Comparison of ENCODE assay signal across 12 mouse cellular contexts in genomic region chr5:52528545-52528944, GRCm38 (mm10). TPM values are rescaled to one million over a fixed set of nuclear protein-coding genes. Genes with fewer than 3 reads are reported as not detected.
A peak's percentile ranks its signal among the peaks of the same experiment; 100 is the strongest.
DNase-seq lines count a peak whose midpoint lies in the region.
"Had no signal": no experiment of that assay in that cellular context is flagged by ENCODE, and none has a peak within 500 bp of the region (broad histone marks: within the 10 kb centered on the region; RNA-seq: fewer than 3 reads in every experiment).

No protein-coding gene starts in this region.

- DNase-seq in frontal cortex, postnatal 36 days (ENCODE audit: low spot score in 2 of 2), result peak; percentile 44 to 48
- no peak for DNase-seq in frontal cortex, postnatal 10 days (ENCODE audit: low spot score in 2 of 2)
- DNase-seq in brain, adult 2 months (ENCODE audit: low read depth, low spot score), result peak; percentile 95
- peak; percentile 89 for DNase-seq in cerebellum, adult 9-10 months
- peak; percentile 8 to 28 for DNase-seq in layer of hippocampus, postnatal 36 days
- DNase-seq in gastrocnemius, postnatal 4 days (ENCODE audit: low spot score in 2 of 2), result no peak
- no peak for DNase-seq in liver
- no peak for DNase-seq in heart, adult 9 months (ENCODE audit: low spot score in 2 of 2)
- DNase-seq: adrenal gland, postnatal 14 days; heart, adult 2 months; kidney, postnatal 14 days; thymus, adult 18-20 months had no signal

RNA-seq across cellular contexts. Expression of gene Lgi2, which starts 37.7 kb away (rescaled TPM):
- 10 to 100 TPM; 21.5 to 23.4 TPM for total RNA-seq in layer of hippocampus, postnatal 36 days (2021)
- 10 to 100 TPM in 1 of 2 experiments, 1 to 10 TPM in 1; 8.7 to 10.6 TPM for total RNA-seq in gastrocnemius, postnatal 4 days (2021)

RNA-seq across cellular contexts. Expression of gene Ccdc149, which starts 57.2 kb away (rescaled TPM):
- total RNA-seq in layer of hippocampus, postnatal 36 days (2021), result 10 to 100 TPM; 61.5 to 66.2 TPM
- total RNA-seq in gastrocnemius, postnatal 4 days (2021), result 1 to 10 TPM; 4.4 to 4.6 TPM

Comparison
In these comparisons a context has a peak if more than half of its experiments do, and no peak if none do; other contexts are left out.
1. DNase-seq: peak in frontal cortex, postnatal 36 days (2 of 2), brain, adult 2 months (single experiment), cerebellum, adult 9-10 months (single experiment) and layer of hippocampus, postnatal 36 days (2 of 2); none in frontal cortex, postnatal 10 days (0 of 2), gastrocnemius, postnatal 4 days (0 of 2), liver (single experiment) and heart, adult 9 months (0 of 2).
2. RNA of gene Ccdc149, which starts 57.2 kb away (total RNA-seq): 61.5 to 66.2 TPM in layer of hippocampus, postnatal 36 days; 4.4 to 4.6 TPM in gastrocnemius, postnatal 4 days; every median in the first group is over 10 times any median in the second.